Mouse (Mus musculus): ENCODE results near the gene Nudcd3.
A peak's percentile ranks its signal among the peaks of the same experiment; 100 is the strongest.

Nudcd3 gene

GRCm38 (mm10) chr11:6200087-6200569 is at the start of gene Nudcd3:
Gene Nudcd3, minus strand, starts transcription at chr11:6200415.
- peak; percentile 78 to 81 for DNase-seq (ENCODE audit: low spot score in 2 of 2)

GRCm38 (mm10) chr11:6244707-6245106 is 44.5 kb upstream of the Nudcd3 start:
- DNase-seq (ENCODE audit: low spot score in 2 of 2) = no peak

GRCm38 (mm10) chr11:6233025-6233424 is 32.8 kb upstream of the Nudcd3 start:
- no peak for DNase-seq (ENCODE audit: low spot score in 2 of 2)

GRCm38 (mm10) chr11:6230012-6230411 is 29.8 kb upstream of the Nudcd3 start, which contains the start of gene Npc1l1:
Gene Npc1l1, minus strand, starts transcription at chr11:6230143.
- no peak for DNase-seq (ENCODE audit: low spot score in 2 of 2)

GRCm38 (mm10) chr11:6224541-6225229 is 24.5 kb upstream of the Nudcd3 start:
- DNase-seq (ENCODE audit: low spot score in 2 of 2) = no peak

GRCm38 (mm10) chr11:6222187-6222586 is 22.0 kb upstream of the Nudcd3 start:
- no peak for DNase-seq (ENCODE audit: low spot score in 2 of 2)

- DNase-seq (ENCODE audit: low spot score in 2 of 2) = no peak
Measured at GRCm38 (mm10) chr11:6219967-6220366, 19.8 kb upstream of the Nudcd3 start.

GRCm38 (mm10) chr11:6218189-6218896 is 18.1 kb upstream of the Nudcd3 start:
- DNase-seq (ENCODE audit: low spot score in 2 of 2) = no peak

GRCm38 (mm10) chr11:6216834-6217233 is 16.6 kb upstream of the Nudcd3 start:
- no peak for DNase-seq (ENCODE audit: low spot score in 2 of 2)

GRCm38 (mm10) chr11:6208158-6208557 is 7.9 kb upstream of the Nudcd3 start:
- no peak for DNase-seq (ENCODE audit: low spot score in 2 of 2)

GRCm38 (mm10) chr11:6207090-6207489 is 6.9 kb upstream of the Nudcd3 start:
- DNase-seq (ENCODE audit: low spot score in 2 of 2) = no peak

- DNase-seq (ENCODE audit: low spot score in 2 of 2) = no peak
Measured at GRCm38 (mm10) chr11:6200570-6200969, 355 bp upstream of the Nudcd3 start.

- no peak for DNase-seq (ENCODE audit: low spot score in 2 of 2)
Measured at GRCm38 (mm10) chr11:6199410-6200086, 667 bp downstream of the Nudcd3 start, which contains the start of gene A730071L15Rik. Gene A730071L15Rik, plus strand, starts transcription at chr11:6200029.

GRCm38 (mm10) chr11:6198449-6198848 is 1.8 kb downstream of the Nudcd3 start:
- no peak for DNase-seq (ENCODE audit: low spot score in 2 of 2)

GRCm38 (mm10) chr11:6196780-6197179 is 3.4 kb downstream of the Nudcd3 start:
- no peak for DNase-seq (ENCODE audit: low spot score in 2 of 2)

- peak; percentile 67 to 77 for DNase-seq (ENCODE audit: low spot score in 2 of 2)
Measured at GRCm38 (mm10) chr11:6187878-6188277, 12.3 kb downstream of the Nudcd3 start.

- DNase-seq (ENCODE audit: low spot score in 2 of 2) = no peak
Measured at GRCm38 (mm10) chr11:6187399-6187798, 12.8 kb downstream of the Nudcd3 start.

GRCm38 (mm10) chr11:6184202-6184935 is 15.8 kb downstream of the Nudcd3 start:
- DNase-seq (ENCODE audit: low spot score in 2 of 2) = peak; percentile 41 to 47

GRCm38 (mm10) chr11:6183246-6183645 is 17.0 kb downstream of the Nudcd3 start:
- no peak for DNase-seq (ENCODE audit: low spot score in 2 of 2)

GRCm38 (mm10) chr11:6180811-6181399 is 19.3 kb downstream of the Nudcd3 start:
- DNase-seq (ENCODE audit: low spot score in 2 of 2) = peak in 1 of 2 experiments; percentile 17

GRCm38 (mm10) chr11:6179194-6179593 is 21.0 kb downstream of the Nudcd3 start:
- no peak for DNase-seq (ENCODE audit: low spot score in 2 of 2)
